Mouse (Mus musculus) urinary bladder, postnatal 4 days (tissue): ENCODE results near the gene Pitpnm2.

Experiments
- DNase-seq, 2 experiments: peaks; one replicate each; pipeline ENCODE4 v3.0.0; 2021 to 2022; ENCODE audit warnings: low spot score in 2 of 2

Gene Pitpnm2

GRCm38 (mm10) chr5:124093852-124094604 is 155.5 kb downstream of the Pitpnm2 start:
- no peak for DNase-seq

- no peak for DNase-seq
Measured at GRCm38 (mm10) chr5:124093120-124093794, 156.3 kb downstream of the Pitpnm2 start.

- no peak for DNase-seq
Measured at GRCm38 (mm10) chr5:124091951-124092406, 157.6 kb downstream of the Pitpnm2 start.

- no peak for DNase-seq
Measured at GRCm38 (mm10) chr5:124089868-124090267, 159.7 kb downstream of the Pitpnm2 start.

- no peak for DNase-seq
Measured at GRCm38 (mm10) chr5:124086876-124087275, 162.7 kb downstream of the Pitpnm2 start.

- DNase-seq = no peak
Measured at GRCm38 (mm10) chr5:124085513-124085912, 164.0 kb downstream of the Pitpnm2 start.

- DNase-seq = peak; percentile 70 to 89
Measured at GRCm38 (mm10) chr5:124084588-124085173, 164.9 kb downstream of the Pitpnm2 start.

GRCm38 (mm10) chr5:124083850-124084587 is 165.5 kb downstream of the Pitpnm2 start:
- DNase-seq = peak; percentile 61 to 74

GRCm38 (mm10) chr5:124082941-124083688 is 166.4 kb downstream of the Pitpnm2 start:
- no peak for DNase-seq

- DNase-seq = no peak
Measured at GRCm38 (mm10) chr5:124082447-124082846, 167.1 kb downstream of the Pitpnm2 start.

- no peak for DNase-seq
Measured at GRCm38 (mm10) chr5:124079880-124080279, 169.7 kb downstream of the Pitpnm2 start.

GRCm38 (mm10) chr5:124078794-124079416 is 170.7 kb downstream of the Pitpnm2 start:
- DNase-seq = no peak

GRCm38 (mm10) chr5:124077856-124078460 is 171.6 kb downstream of the Pitpnm2 start:
- no peak for DNase-seq

GRCm38 (mm10) chr5:124077241-124077640 is 172.3 kb downstream of the Pitpnm2 start:
- DNase-seq = no peak

- no peak for DNase-seq
Measured at GRCm38 (mm10) chr5:124076559-124076958, 173.0 kb downstream of the Pitpnm2 start.

GRCm38 (mm10) chr5:124075716-124076115 is 173.8 kb downstream of the Pitpnm2 start:
- no peak for DNase-seq

- no peak for DNase-seq
Measured at GRCm38 (mm10) chr5:124074845-124075307, 174.7 kb downstream of the Pitpnm2 start.

GRCm38 (mm10) chr5:124073682-124074081 is 175.9 kb downstream of the Pitpnm2 start:
- no peak for DNase-seq

- DNase-seq = no peak
Measured at GRCm38 (mm10) chr5:124069657-124070056, 179.9 kb downstream of the Pitpnm2 start.
